In genomic region chr5:135851024-135851423, GRCm38 (mm10) we compare ENCODE assay signal across 8 mouse cellular contexts. TPM values are rescaled to one million over a fixed set of nuclear protein-coding genes. Genes with fewer than 3 reads are reported as not detected.
DNase-seq lines count a peak whose midpoint lies in the region; ATAC-seq and TF ChIP-seq lines count a peak whose summit lies in the region.

No protein-coding gene starts in this region.

- H3K4me3 ChIP-seq in heart, embryonic 10.5 days = 0 out of 2 replicates have a peak overlapping the region, but pooled peaks have one; percentile 2
- H3K4me3 ChIP-seq in ES-E14 (ENCODE audit: insufficient read depth in 1 of 2, low read depth in 1 of 2, low read length in 2 of 2, poor library complexity in 1 of 2, severe bottlenecking in 1 of 2) = peak overlapping the region; percentile 1 to 11; a peak in 2 of 4 replicates
- no peak overlapping the region for H3K4me3 ChIP-seq in forebrain, postnatal 0 days (ENCODE audit: low read depth, low read length)
- no peak overlapping the region for H3K4me3 ChIP-seq in midbrain, embryonic 16.5 days (ENCODE audit: low read depth, low read length)

- peak overlapping the region; percentile 2; the same call in 1 of the 2 replicates for H3K4me2 ChIP-seq in forebrain, postnatal 0 days (ENCODE audit: low read depth)
- H3K4me2 ChIP-seq in midbrain, embryonic 16.5 days (ENCODE audit: low read length) = peak overlapping the region; percentile 29

- no peaks in the 10 kb centered on the region for H3K9me3 ChIP-seq in heart, embryonic 10.5 days
- no peaks in the 10 kb centered on the region for H3K9me3 ChIP-seq in ES-E14 (ENCODE audit: control insufficient read depth, insufficient read depth, low read depth, low read length)
- H3K9me3 ChIP-seq in forebrain, postnatal 0 days (ENCODE audit: low read length) = no peaks in the 10 kb centered on the region
- H3K9me3 ChIP-seq in midbrain, embryonic 16.5 days (replicated peaks; ENCODE audit: control insufficient read depth, low read length, poor library complexity, severe bottlenecking) = no peaks in the 10 kb centered on the region

- peaks cover 13% of the 10 kb centered on the region for H3K4me1 ChIP-seq in heart, embryonic 10.5 days
- peaks cover 0 to 12% of the 10 kb centered on the region in 2 experiments; a peak in 2 of 4 replicates for H3K4me1 ChIP-seq in ES-E14 (ENCODE audit: control insufficient read depth in 2 of 2, insufficient read depth in 2 of 2, low read length in 2 of 2, poor library complexity in 1 of 2)
- H3K4me1 ChIP-seq in forebrain, postnatal 0 days (ENCODE audit: insufficient read depth) = peaks cover 7% of the 10 kb centered on the region; the same call in 1 of the 2 replicates
- peaks cover 27% of the 10 kb centered on the region for H3K4me1 ChIP-seq in midbrain, embryonic 16.5 days (ENCODE audit: control insufficient read depth, insufficient read depth, low read length)

- ATAC-seq in forebrain, postnatal 0 days = peak; percentile 78
- ATAC-seq in midbrain, embryonic 16.5 days = peak; percentile 89

- in situ Hi-C loops in ES-E14 (cut with MboI; ENCODE audit: low sequenced_read_pairs in 2 of 2, unreplicated experiment in 2 of 2) = no loop called here

- H3K36me3 ChIP-seq in heart, embryonic 10.5 days = no peaks in the 10 kb centered on the region
- no peaks in the 10 kb centered on the region for H3K36me3 ChIP-seq in ES-E14 (ENCODE audit: control insufficient read depth, insufficient read depth, low read length, poor library complexity, severe bottlenecking)
- H3K36me3 ChIP-seq in forebrain, postnatal 0 days (ENCODE audit: insufficient read depth) = peaks cover 6% of the 10 kb centered on the region
- H3K36me3 ChIP-seq in midbrain, embryonic 16.5 days (ENCODE audit: control insufficient read depth, insufficient read depth, low read length) = 0 out of 2 replicates have a peak, but pooled peaks cover 4% of the 10 kb centered on the region

- TF ChIP-seq CTCF in forebrain, postnatal 0 days (IDR thresholded peaks at IDR 0.05; ENCODE audit: low read depth) = no peak

- H3K27me3 ChIP-seq in heart, embryonic 10.5 days (ENCODE audit: insufficient read depth, poor library complexity, severe bottlenecking) = peaks cover 81% of the 10 kb centered on the region
- peaks cover 10% of the 10 kb centered on the region for H3K27me3 ChIP-seq in forebrain, postnatal 0 days (ENCODE audit: insufficient read depth, low read length)
- H3K27me3 ChIP-seq in midbrain, embryonic 16.5 days (ENCODE audit: control insufficient read depth, insufficient read depth, low read depth, low read length) = peaks cover 7% of the 10 kb centered on the region

- 2% methylated on average over 15 of the region's 15 CpGs for WGBS in heart, embryonic 10.5 days
- WGBS in forebrain, postnatal 0 days = 3% methylated on average over 15 of the region's 15 CpGs
- under 1% methylated on average over 15 of the region's 15 CpGs for WGBS in midbrain, embryonic 16.5 days

- no peak overlapping the region for H3K27ac ChIP-seq in heart, embryonic 10.5 days
- no peak overlapping the region for H3K27ac ChIP-seq in ES-E14 (ENCODE audit: insufficient read depth, low read depth, low read length, poor library complexity, severe bottlenecking)
- H3K27ac ChIP-seq in forebrain, postnatal 0 days (ENCODE audit: low read depth, low read length) = peak overlapping the region; percentile 45; the same call in 1 of the 2 replicates
- H3K27ac ChIP-seq in midbrain, embryonic 16.5 days (ENCODE audit: low read length) = peak overlapping the region; percentile 88

- peak; percentile 83 for DNase-seq in heart, embryonic 10.5 days (ENCODE audit: low spot score)
- DNase-seq in heart, adult 8-10 months (ENCODE audit: low spot score) = no peak
- no peak for DNase-seq in ES-E14 (ENCODE audit: low read depth, low spot score)
- peak; percentile 64 for DNase-seq in forebrain, postnatal 0 days
- DNase-seq in urinary bladder, postnatal 10 days (ENCODE audit: low spot score) = no peak
- no peak for DNase-seq in cerebellum, adult 9-11 months
- no peak for DNase-seq in lung, adult 18-20 months

- H3K9ac ChIP-seq in ES-E14 (ENCODE audit: insufficient read depth, low read depth, low read length, poor library complexity, severe bottlenecking) = no peak overlapping the region
- H3K9ac ChIP-seq in forebrain, postnatal 0 days = 0 out of 2 replicates have a peak overlapping the region, but pooled peaks have one; percentile 15
- H3K9ac ChIP-seq in midbrain, embryonic 16.5 days (ENCODE audit: low read depth, low read length) = peak overlapping the region; percentile 46

TF ChIP-seq in ES-E14, 5 proteins besides CTCF, POLR2A, EP300 and RAD21:
- TF ChIP-seq ZC3H11A (IDR thresholded peaks at IDR 0.05; ENCODE audit: borderline replicate concordance, low read depth, low read length) = no peak
- no peak for TF ChIP-seq CHD2 (IDR thresholded peaks at IDR 0.05; ENCODE audit: low read depth, low read length)
- no peak for TF ChIP-seq ZNF384 (IDR thresholded peaks at IDR 0.05; ENCODE audit: low read depth, low read length)
- TF ChIP-seq MAFK (IDR thresholded peaks at IDR 0.05; ENCODE audit: insufficient read depth, low read depth, low read length) = no peak
- no peak for TF ChIP-seq HCFC1 (IDR thresholded peaks at IDR 0.05; ENCODE audit: borderline replicate concordance, insufficient read depth, low read length)

RNA-seq across cellular contexts. Expression of gene Hspb1, which starts 36.7 kb away (rescaled TPM):
- 655 and 948 TPM in 2 replicates for polyA plus RNA-seq in heart, embryonic 10.5 days (2016; fragmentation: Nextera tagmentation; extraction: Ambion mirVana)
- total RNA-seq in heart, adult 8-10 months (2022) = 100 to 1,000 TPM; 312 to 583 (median 421) TPM
- 630 and 878 TPM in 2 replicates for total RNA-seq in ES-E14 (2012; rRNA removed)
- 9.8 and 11.5 TPM in 2 replicates for total RNA-seq in forebrain, postnatal 0 days (2014; rRNA removed)
- polyA plus RNA-seq in forebrain, postnatal 0 days (2015; fragmentation: Nextera tagmentation; extraction: Ambion mirVana) = 9.2 and 11.2 TPM in 2 replicates
- 9.6 and 10.1 TPM in 2 replicates for polyA plus RNA-seq in midbrain, embryonic 16.5 days (2015; fragmentation: Nextera tagmentation; extraction: Ambion mirVana)

RNA-seq across cellular contexts. Expression of gene Srrm3, which starts 44.3 kb away (rescaled TPM):
- 0.26 TPM in 1 of 2 replicates, not detected in the other for polyA plus RNA-seq in heart, embryonic 10.5 days (2016; fragmentation: Nextera tagmentation; extraction: Ambion mirVana)
- total RNA-seq in heart, adult 8-10 months (2022) = not detected
- 0.18 and 0.90 TPM in 2 replicates for total RNA-seq in ES-E14 (2012; rRNA removed)
- 60.2 and 70.5 TPM in 2 replicates for total RNA-seq in forebrain, postnatal 0 days (2014; rRNA removed)
- 39.4 and 44.6 TPM in 2 replicates for polyA plus RNA-seq in forebrain, postnatal 0 days (2015; fragmentation: Nextera tagmentation; extraction: Ambion mirVana)
- 76.2 and 89.7 TPM in 2 replicates for polyA plus RNA-seq in midbrain, embryonic 16.5 days (2015; fragmentation: Nextera tagmentation; extraction: Ambion mirVana)

Comparison
In these comparisons a context has a peak if more than half of its experiments do, and no peak if none do; other contexts are left out.
1. DNase-seq: peak in heart, embryonic 10.5 days (single experiment) and forebrain, postnatal 0 days (single experiment); none in heart, adult 8-10 months (single experiment), ES-E14 (single experiment), urinary bladder, postnatal 10 days (single experiment), cerebellum, adult 9-11 months (single experiment) and lung, adult 18-20 months (0 of 2).
2. H3K27ac ChIP-seq: peak in forebrain, postnatal 0 days (single experiment) and midbrain, embryonic 16.5 days (single experiment); none in heart, embryonic 10.5 days (single experiment) and ES-E14 (single experiment).
3. H3K4me3 ChIP-seq: peak in heart, embryonic 10.5 days (single experiment) and ES-E14 (2 of 2); none in forebrain, postnatal 0 days (single experiment) and midbrain, embryonic 16.5 days (single experiment).
4. RNA of gene Hspb1, which starts 36.7 kb away (total RNA-seq): 630 to 878 TPM in ES-E14 and 312 to 583 TPM in heart, adult 8-10 months; 9.8 to 11.5 TPM in forebrain, postnatal 0 days; every median in the first group is over 10 times any median in the second.
5. RNA of gene Srrm3, which starts 44.3 kb away (total RNA-seq): 60.2 to 70.5 TPM in forebrain, postnatal 0 days; 0.18 to 0.90 TPM in ES-E14 and not detected in heart, adult 8-10 months; every median in the first group is over 10 times any median in the second.